Mouse (Mus musculus) MEL (cell line): ENCODE measurements around the gene Pik3cg. TPM values are rescaled to one million over a fixed set of nuclear protein-coding genes. Genes with fewer than 3 reads are reported as not detected.

Experiments
- DNase-seq: peaks from one replicate; pipeline ENCODE4 v3.0.0; 2011; ENCODE audit warnings: low read depth, low spot score
- H3K27ac ChIP-seq: 2 replicates; pipeline ENCODE4 v1.5.1; 2012; ENCODE audit warnings: low read depth, mild to moderate bottlenecking, control low read depth, low read length, moderate library complexity; ENCODE audit not compliant: control insufficient read depth
- H3K27me3 ChIP-seq, 2 experiments: fragments of 150-350 bp in 1 of 2; sonication (generic) in 1 of 2; 2 replicates each; pipeline ENCODE4 v1.6.1; 2012; ENCODE audit warnings: low read length in 2 of 2, mild to moderate bottlenecking in 2 of 2, improper control_type of control experiment in 1 of 2, moderate library complexity in 1 of 2; ENCODE audit not compliant: insufficient read depth in 2 of 2, control insufficient read depth in 1 of 2
- H3K36me3 ChIP-seq, 2 experiments: 2 replicates each; pipeline ENCODE4 v1.6.1; 2012 to 2014; ENCODE audit warnings: low read length in 2 of 2, improper control_type of control experiment in 1 of 2, inconsistent platforms in 1 of 2, mild to moderate bottlenecking in 1 of 2; ENCODE audit not compliant: insufficient read depth in 2 of 2, control insufficient read depth in 1 of 2
- H3K4me1 ChIP-seq, 2 experiments: fragments of 150-350 bp in 1 of 2; sonication (generic) in 1 of 2; 2 replicates each; pipeline ENCODE4 v1.6.1; 2012; ENCODE audit warnings: low read length in 2 of 2, improper control_type of control experiment in 1 of 2, mild to moderate bottlenecking in 1 of 2; ENCODE audit not compliant: insufficient read depth in 2 of 2, control insufficient read depth in 1 of 2
- H3K4me3 ChIP-seq, 2 experiments: fragments of 150-350 bp in 1 of 2; sonication (generic) in 1 of 2; 2 replicates each; pipeline ENCODE4 v1.5.1; 2012; ENCODE audit warnings: low read depth in 2 of 2, low read length in 2 of 2, mild to moderate bottlenecking in 2 of 2, moderate library complexity in 2 of 2, control low read depth in 1 of 2, improper control_type of control experiment in 1 of 2; ENCODE audit not compliant: control insufficient read depth in 1 of 2, insufficient read depth in 1 of 2
- H3K79me2 ChIP-seq: 2 replicates; pipeline ENCODE4 v1.6.1; 2012; ENCODE audit warnings: mild to moderate bottlenecking, low read length, moderate library complexity; ENCODE audit not compliant: control insufficient read depth, poor library complexity, insufficient read depth
- H3K9ac ChIP-seq: 2 replicates; pipeline ENCODE4 v1.6.1; 2012; ENCODE audit warnings: low read depth, mild to moderate bottlenecking, control low read depth, low read length, moderate library complexity; ENCODE audit not compliant: control insufficient read depth, poor library complexity, severe bottlenecking
- H3K9me3 ChIP-seq: fragments of 150-350 bp; sonication (generic); replicated peaks from 2 replicates; pipeline ENCODE4 v1.6.1; 2012; ENCODE audit warnings: mild to moderate bottlenecking, low read length, improper control_type of control experiment, moderate library complexity; ENCODE audit not compliant: insufficient read depth
- BHLHE40 ChIP-seq: IDR thresholded peaks from 2 replicates; pipeline ENCODE4 v1.6.1; 2012; ENCODE audit warnings: low read depth, mild to moderate bottlenecking, inconsistent platforms, low read length, improper control_type of control experiment, borderline replicate concordance
- CHD1 ChIP-seq: IDR thresholded peaks from 2 replicates; pipeline ENCODE4 v1.6.1; 2012; ENCODE audit warnings: low read depth, mild to moderate bottlenecking, inconsistent platforms, low read length, improper control_type of control experiment
- CHD2 ChIP-seq: IDR thresholded peaks from 2 replicates; pipeline ENCODE4 v1.6.1; 2011; ENCODE audit warnings: low read length, improper control_type of control experiment
- EP300 ChIP-seq, 2 experiments: IDR thresholded peaks; 2 replicates each; pipeline ENCODE4 v1.6.1; 2011; ENCODE audit warnings: improper control_type of control experiment in 2 of 2, low read length in 2 of 2, low read depth in 1 of 2, mild to moderate bottlenecking in 1 of 2
- ETS1 ChIP-seq: IDR thresholded peaks from 2 replicates; pipeline ENCODE4 v1.6.1; 2012; ENCODE audit warnings: low read depth, mild to moderate bottlenecking, inconsistent platforms, low read length, improper control_type of control experiment, moderate library complexity
- GATA1 ChIP-seq: IDR thresholded peaks from 2 replicates; pipeline ENCODE4 v1.6.1; 2011; ENCODE audit warnings: low read depth, low read length, improper control_type of control experiment
- JUND ChIP-seq: IDR thresholded peaks from 2 replicates; pipeline ENCODE4 v1.6.1; 2011; ENCODE audit warnings: low read depth, mild to moderate bottlenecking, improper control_type of control experiment, low read length
- MAFK ChIP-seq: IDR thresholded peaks from 2 replicates; pipeline ENCODE4 v1.6.1; 2011; ENCODE audit warnings: low read depth, mild to moderate bottlenecking, low read length, improper control_type of control experiment, borderline replicate concordance
- MAX ChIP-seq: IDR thresholded peaks from 2 replicates; pipeline ENCODE4 v1.6.1; 2011; ENCODE audit warnings: low read length, improper control_type of control experiment
- MAZ ChIP-seq: IDR thresholded peaks from 2 replicates; pipeline ENCODE4 v1.6.1; 2012; ENCODE audit warnings: low read depth, mild to moderate bottlenecking, inconsistent platforms, low read length, improper control_type of control experiment
- MXI1 ChIP-seq: IDR thresholded peaks from 2 replicates; pipeline ENCODE4 v1.6.1; 2011; ENCODE audit warnings: mild to moderate bottlenecking, low read depth, low read length, improper control_type of control experiment
- MYB ChIP-seq: IDR thresholded peaks from 2 replicates; pipeline ENCODE4 v1.6.1; 2011; ENCODE audit warnings: mild to moderate bottlenecking, low read depth, low read length, improper control_type of control experiment
- POLR2A ChIP-seq, 2 experiments: IDR thresholded peaks; 2 replicates each; pipeline ENCODE4 v1.6.1; 2011 to 2012; ENCODE audit warnings: low read length in 2 of 2, mild to moderate bottlenecking in 2 of 2, control low read depth in 1 of 2, improper control_type of control experiment in 1 of 2, low read depth in 1 of 2, moderate library complexity in 1 of 2; ENCODE audit not compliant: control insufficient read depth in 1 of 2, insufficient read depth in 1 of 2, poor library complexity in 1 of 2
- POLR2AphosphoS2 ChIP-seq: IDR thresholded peaks from 2 replicates; pipeline ENCODE4 v1.6.1; 2011; ENCODE audit warnings: low read length, improper control_type of control experiment
- POLR2AphosphoS5 ChIP-seq: IDR thresholded peaks from 2 replicates; pipeline ENCODE4 v1.6.1; 2012; ENCODE audit warnings: low read depth, borderline replicate concordance, mild to moderate bottlenecking, inconsistent platforms, low read length, moderate library complexity, mixed read lengths
- RCOR1 ChIP-seq: IDR thresholded peaks from 2 replicates; pipeline ENCODE4 v1.6.1; 2012; ENCODE audit warnings: low read depth, mild to moderate bottlenecking, inconsistent platforms, low read length, improper control_type of control experiment
- SIN3A ChIP-seq: IDR thresholded peaks from 2 replicates; pipeline ENCODE4 v1.6.1; 2012; ENCODE audit warnings: low read length, improper control_type of control experiment, inconsistent platforms
- SMC3 ChIP-seq: IDR thresholded peaks from 2 replicates; pipeline ENCODE4 v1.6.1; 2011; ENCODE audit warnings: low read depth, low read length, improper control_type of control experiment
- TAL1 ChIP-seq: IDR thresholded peaks from 2 replicates; pipeline ENCODE4 v1.6.1; 2012; ENCODE audit warnings: mild to moderate bottlenecking, inconsistent platforms, low read length, moderate library complexity, mixed read lengths
- TBP ChIP-seq: IDR thresholded peaks from 2 replicates; pipeline ENCODE4 v1.8.0; 2011; ENCODE audit warnings: low read depth, low read length, improper control_type of control experiment
- TCF12 ChIP-seq: IDR thresholded peaks from 2 replicates; pipeline ENCODE4 v1.6.1; 2014; ENCODE audit warnings: low read depth, mild to moderate bottlenecking, inconsistent platforms, low read length, improper control_type of control experiment, moderate library complexity
- UBTF ChIP-seq: IDR thresholded peaks from 2 replicates; pipeline ENCODE4 v1.6.1; 2012; ENCODE audit warnings: low read depth, mild to moderate bottlenecking, inconsistent platforms, low read length, improper control_type of control experiment, moderate library complexity, borderline replicate concordance; ENCODE audit not compliant: insufficient read depth
- USF1 ChIP-seq: IDR thresholded peaks from 2 replicates; pipeline ENCODE4 v1.6.1; 2014; ENCODE audit warnings: low read depth, mild to moderate bottlenecking, inconsistent platforms, low read length, improper control_type of control experiment, moderate library complexity
- ZC3H11A ChIP-seq: IDR thresholded peaks from 2 replicates; pipeline ENCODE4 v1.6.1; 2012; ENCODE audit warnings: low read depth, mild to moderate bottlenecking, inconsistent platforms, low read length, improper control_type of control experiment
- ZMIZ1 ChIP-seq: IDR thresholded peaks from 2 replicates; pipeline ENCODE4 v1.6.1; 2012; ENCODE audit warnings: low read depth, mild to moderate bottlenecking, inconsistent platforms, low read length, improper control_type of control experiment, moderate library complexity
- ZNF384 ChIP-seq: IDR thresholded peaks from 2 replicates; pipeline ENCODE4 v1.6.1; 2012; ENCODE audit warnings: low read depth, mild to moderate bottlenecking, inconsistent platforms, low read length, improper control_type of control experiment
- polyA plus RNA-seq, 2 experiments: library from polyadenylated mRNA; stranded (reverse) in 1 of 2; unstranded in 1 of 2; fragments of >175 nt in 1 of 2; fragments of >200 nt in 1 of 2; gene quantifications; 2 replicates each; pipeline versions ENCODE4 v1.2.1 to v1.2.4; 2012; ENCODE audit warnings: low replicate concordance in 2 of 2, low read depth in 1 of 2; ENCODE audit not compliant: insufficient read length in 2 of 2, insufficient read depth in 1 of 2, missing spikeins in 1 of 2
- total RNA-seq: library from RNA; depleted of rRNA; stranded (reverse); fragments of 300-350 nt; gene quantifications from 2 replicates; pipeline ENCODE4 v1.2.3, GENCODE M21; 2012

Pik3cg gene
- total and polyA plus RNA-seq, 3 experiments, result 4.9 to 8.5 TPM; not detected in 1

DNA sequence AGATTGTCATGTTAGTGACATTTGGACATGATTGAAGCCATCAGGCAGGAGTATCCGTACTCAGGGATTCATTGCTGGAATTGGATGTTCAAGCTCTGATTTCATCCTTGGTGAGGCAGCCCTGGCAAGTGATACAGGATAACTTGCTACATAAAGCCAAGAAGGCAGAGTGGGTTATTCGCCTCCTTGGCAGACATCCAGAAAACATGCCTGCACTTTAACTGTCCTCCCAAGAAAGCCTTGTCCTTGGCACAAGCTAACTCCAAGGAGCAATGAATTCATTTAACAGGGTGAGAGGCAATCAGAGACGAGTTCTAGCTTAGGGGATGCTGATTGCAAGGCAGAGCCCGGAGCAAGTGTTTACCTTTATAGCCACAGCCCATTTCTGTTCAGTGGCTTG, 25.4 kb upstream of the Pik3cg start:
- H3K27ac ChIP-seq, result no peak overlapping the region
- DNase-seq, result peak; percentile 17

GRCm38 (mm10) chr12:32231398-32231797, 22.9 kb upstream of the Pik3cg start:
- Histone ChIP-seq H3K4me3 (no peak overlapping the region), H3K27me3 (no peaks in the 10 kb centered on the region), H3K79me2 (no peaks in the 10 kb centered on the region), H3K4me1 (peaks cover 2 to 3% of the 10 kb centered on the region in 2 experiments; a peak in 2 of 4 replicates), H3K9me3 (no peaks in the 10 kb centered on the region), H3K9ac (no peak overlapping the region), H3K36me3 (peaks cover 0 to 3% of the 10 kb centered on the region in 2 experiments; a peak in 1 of 4 replicates), H3K27ac (no peak overlapping the region)
- TF ChIP-seq ETS1 (no peak), BHLHE40 (no peak), TCF12 (peak; percentile 74; the same call in 1 of the 2 replicates), EP300 (IDR thresholded peaks at IDR 0.05; ENCODE audit: low read depth in 1 of 2, low read length in 2 of 2) (peak; percentile 51 to 76), TBP (no peak), USF1 (no peak), GATA1 (peak; percentile 65), RCOR1 (no peak; the same call in 1 of the 2 replicates), TAL1 (no peak; the same call in 1 of the 2 replicates), POLR2A (IDR thresholded peaks at IDR 0.05; ENCODE audit: control insufficient read depth in 1 of 2, insufficient read depth in 1 of 2, low read depth in 1 of 2, low read length in 2 of 2, poor library complexity in 1 of 2) (no peak), CHD2 (no peak), CHD1 (no peak), POLR2AphosphoS2 (no peak), SIN3A (no peak), ZNF384 (no peak), ZC3H11A (no peak), UBTF (no peak), MAX (no peak), MXI1 (no peak), SMC3 (no peak), MAFK (no peak)
- DNase-seq, result peak; percentile 26

More for the DNA sequence above, 25.4 kb upstream of the Pik3cg start:
- no peaks in the 10 kb centered on the region for H3K79me2 ChIP-seq
- H3K4me3 ChIP-seq, result no peak overlapping the region
- H3K9ac ChIP-seq, result no peak overlapping the region
- H3K27me3 ChIP-seq, result no peaks in the 10 kb centered on the region
- TF ChIP-seq MAFK (no peak), POLR2AphosphoS5 (no peak), JUND (no peak), ZMIZ1 (no peak), POLR2A (IDR thresholded peaks at IDR 0.05; ENCODE audit: control insufficient read depth in 1 of 2, insufficient read depth in 1 of 2, low read depth in 1 of 2, low read length in 2 of 2, poor library complexity in 1 of 2) (no peak), MXI1 (no peak), MYB (no peak), MAZ (no peak), SIN3A (no peak), ETS1 (no peak), RCOR1 (no peak)
- H3K4me1 ChIP-seq, result peaks cover 2 to 3% of the 10 kb centered on the region in 2 experiments; a peak in 2 of 4 replicates
- peaks cover 0 to 3% of the 10 kb centered on the region in 2 experiments; a peak in 1 of 4 replicates for H3K36me3 ChIP-seq
- H3K9me3 ChIP-seq, result no peaks in the 10 kb centered on the region
